Mouse (Mus musculus): ENCODE measurements around the gene Lgr5. TPM values are rescaled to one million over a fixed set of nuclear protein-coding genes. Genes with fewer than 3 reads are reported as not detected.

Lgr5 gene
- polyA plus RNA-seq, 1 experiment from 2014 or later = 2.0 TPM

DNA sequence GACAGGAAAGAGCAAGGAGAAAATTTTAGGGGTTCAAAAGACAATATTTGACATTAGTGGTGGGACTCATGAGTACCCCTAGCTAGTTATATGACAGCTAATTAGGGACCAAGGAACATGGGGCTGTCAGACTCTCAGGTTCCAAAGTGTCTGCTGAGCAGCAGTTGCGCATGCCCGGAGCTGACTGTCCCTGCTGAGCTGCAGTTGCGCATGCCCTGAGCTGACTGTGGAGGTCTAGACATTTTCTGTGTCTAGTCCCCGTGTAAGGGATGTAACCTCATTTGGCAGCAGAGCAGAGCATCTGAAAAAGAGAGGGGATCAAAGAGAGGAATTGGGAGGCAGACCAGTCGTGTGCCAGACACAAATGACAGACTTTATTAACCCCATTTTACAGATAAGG lies 23.6 kb downstream of the Lgr5 start:
- no peak overlapping the region for H3K9ac ChIP-seq
- no peaks in the 10 kb centered on the region for H3K9me3 ChIP-seq
- WGBS = 79% methylated on average over 5 of the region's 5 CpGs
- H3K27ac ChIP-seq = no peak overlapping the region
- H3K4me2 ChIP-seq = no peak overlapping the region
- H3K36me3 ChIP-seq (replicated peaks) = no peaks in the 10 kb centered on the region
- no peak overlapping the region for H3K4me3 ChIP-seq
- no peaks in the 10 kb centered on the region for H3K4me1 ChIP-seq
- no peak for ATAC-seq (replicated peaks)
- no peaks in the 10 kb centered on the region for H3K27me3 ChIP-seq (replicated peaks)

DNA sequence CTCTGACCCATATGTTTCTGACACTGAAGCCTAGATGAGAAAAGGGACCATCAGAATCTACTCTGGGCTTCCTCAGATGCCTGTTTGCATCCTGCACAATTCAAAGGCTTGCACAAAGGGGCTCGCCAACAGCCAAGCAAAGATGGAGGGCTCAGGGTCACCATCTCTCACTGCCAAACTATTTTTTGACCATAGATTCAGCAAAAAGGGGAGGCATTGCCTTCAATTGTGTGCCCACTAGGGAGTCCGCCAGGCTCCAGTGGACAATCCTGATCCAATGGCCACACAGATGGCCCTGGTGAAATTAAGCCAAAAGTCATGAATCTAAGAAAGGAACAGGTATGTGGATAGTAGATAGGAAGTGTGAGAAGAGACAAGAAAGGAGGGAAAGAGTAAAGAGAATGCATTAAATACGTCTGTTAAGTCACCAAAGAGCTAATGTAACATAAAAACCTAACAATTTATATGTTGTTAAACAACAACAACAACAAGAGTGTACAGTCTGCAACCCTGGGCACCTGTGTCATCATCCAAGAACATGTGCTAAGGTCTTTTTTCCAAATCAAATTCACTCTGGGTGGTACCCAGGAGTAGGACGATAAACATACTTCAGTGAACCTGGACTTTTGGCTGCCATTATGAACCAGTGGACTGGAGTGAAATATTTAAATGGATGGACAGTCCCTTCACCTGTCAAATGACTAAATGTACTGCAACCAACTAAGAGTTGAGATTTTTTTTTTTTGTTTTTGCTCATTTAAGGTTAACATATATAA lies 24.5 kb downstream of the Lgr5 start:
- Histone ChIP-seq H3K4me1 (no peaks in the 10 kb centered on the region), H3K9ac (no peak overlapping the region), H3K27me3 (replicated peaks) (no peaks in the 10 kb centered on the region), H3K36me3 (replicated peaks) (no peaks in the 10 kb centered on the region), H3K27ac (no peak overlapping the region), H3K4me3 (no peak overlapping the region), H3K9me3 (no peaks in the 10 kb centered on the region), H3K4me2 (no peak overlapping the region)
- no peak for ATAC-seq (replicated peaks)
- 89% methylated on average over 4 of the region's 4 CpGs for WGBS

DNA sequence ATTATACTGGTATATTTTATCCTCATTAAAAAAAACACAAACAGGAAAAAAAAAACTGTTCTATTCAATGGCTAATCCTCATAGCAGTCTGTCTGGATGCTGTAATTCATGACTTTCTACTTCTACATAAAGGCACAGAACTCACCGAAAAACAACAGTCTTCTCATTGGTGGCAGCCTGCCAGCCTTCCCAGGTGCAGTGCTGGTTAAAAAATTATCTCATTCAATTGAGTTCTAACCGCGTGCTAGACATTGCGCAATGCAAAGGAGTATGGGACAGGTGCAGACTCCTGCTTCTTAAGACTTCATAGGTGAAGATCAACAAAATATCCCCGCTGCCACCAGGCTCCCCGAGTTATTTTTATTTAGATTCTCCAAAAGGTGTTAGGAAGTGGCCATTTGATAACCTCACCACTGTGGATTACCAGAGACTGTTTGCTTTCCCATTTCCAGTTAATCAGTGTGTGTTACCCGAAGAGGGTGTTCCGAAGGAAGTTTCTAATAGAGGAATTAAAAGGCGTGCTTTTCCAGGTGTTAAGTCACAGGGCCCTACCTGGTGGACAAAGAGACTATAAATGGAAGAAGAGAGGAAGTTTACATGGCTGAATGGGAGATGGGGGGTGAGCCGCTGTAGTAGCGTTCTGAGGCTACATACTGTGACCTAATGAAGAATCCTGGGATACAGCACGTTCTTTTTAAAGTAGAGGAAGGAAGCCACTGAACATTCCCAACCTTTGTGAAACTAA lies 26.3 kb downstream of the Lgr5 start:
- ATAC-seq (replicated peaks) = no peak
- no peaks in the 10 kb centered on the region for H3K36me3 ChIP-seq (replicated peaks)
- no peak overlapping the region for H3K4me3 ChIP-seq
- no peaks in the 10 kb centered on the region for H3K9me3 ChIP-seq
- no peak overlapping the region for H3K9ac ChIP-seq
- 68% methylated on average over 12 of the region's 12 CpGs for WGBS
- no peak overlapping the region for H3K27ac ChIP-seq
- no peak overlapping the region for H3K4me2 ChIP-seq
- H3K27me3 ChIP-seq (replicated peaks) = no peaks in the 10 kb centered on the region
- H3K4me1 ChIP-seq = no peaks in the 10 kb centered on the region

DNA sequence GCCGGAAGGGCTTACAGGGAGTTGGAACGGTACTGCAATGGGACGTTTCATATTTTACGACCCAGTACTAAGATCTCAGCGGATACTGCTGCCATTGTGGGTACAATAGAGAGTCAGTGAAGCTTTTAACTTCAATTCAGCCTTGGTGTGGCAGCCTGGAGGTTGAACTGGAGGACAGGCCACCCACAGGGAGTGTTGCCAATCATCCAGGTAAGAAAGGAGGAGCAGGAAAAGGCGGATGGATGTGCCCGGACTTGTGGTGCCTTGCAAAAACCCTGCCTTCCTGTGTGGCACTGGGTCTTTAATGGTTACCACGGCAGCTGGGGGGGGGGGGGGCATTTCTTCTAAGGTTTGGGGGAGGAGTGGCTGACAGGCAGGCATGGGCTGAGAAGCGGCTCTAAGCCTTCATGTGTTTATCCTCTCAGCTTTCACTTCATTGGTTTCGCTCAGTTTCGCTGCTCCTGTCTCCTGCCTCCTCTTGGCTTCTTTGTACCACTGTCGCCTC lies 30.8 kb downstream of the Lgr5 start:
- peak overlapping the region; percentile 22 for H3K4me2 ChIP-seq
- no peak overlapping the region for H3K9ac ChIP-seq
- no peak overlapping the region for H3K27ac ChIP-seq
- no peak for ATAC-seq (replicated peaks)
- H3K27me3 ChIP-seq (replicated peaks) = no peaks in the 10 kb centered on the region
- WGBS = 10% methylated on average over 12 of the region's 12 CpGs
- H3K4me3 ChIP-seq = no peak overlapping the region
- no peaks in the 10 kb centered on the region for H3K36me3 ChIP-seq (replicated peaks)
- H3K9me3 ChIP-seq = no peaks in the 10 kb centered on the region
- no peaks in the 10 kb centered on the region for H3K4me1 ChIP-seq

DNA sequence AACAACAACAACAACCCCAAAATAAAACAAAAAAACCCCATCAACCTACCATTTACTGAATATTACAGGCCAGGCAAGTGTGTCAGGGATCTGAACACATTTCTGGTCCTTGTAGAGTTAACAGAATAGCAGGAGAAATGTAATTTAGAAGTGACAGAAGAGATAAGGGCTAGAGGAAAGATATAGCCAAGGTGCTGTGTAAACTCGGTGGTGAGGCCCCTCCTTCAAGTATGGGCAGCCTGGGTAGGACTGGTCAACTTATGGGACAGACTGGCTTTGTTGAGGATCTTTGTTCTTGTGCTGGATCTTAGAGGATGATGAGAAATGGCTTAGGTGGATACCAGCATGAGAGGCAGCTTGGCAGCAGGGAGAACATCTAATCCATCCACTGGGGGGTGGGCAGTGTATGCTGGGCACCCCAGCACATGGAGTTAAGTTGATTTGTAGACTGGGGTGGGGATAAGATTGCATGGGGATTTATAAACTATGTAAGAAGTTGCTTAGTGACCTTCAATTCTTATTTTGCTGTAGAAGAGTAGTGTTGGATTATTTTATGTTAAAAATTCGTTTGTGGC lies 32.3 kb downstream of the Lgr5 start:
- Histone ChIP-seq H3K27me3 (replicated peaks) (no peaks in the 10 kb centered on the region), H3K4me2 (no peak overlapping the region), H3K9ac (no peak overlapping the region), H3K27ac (no peak overlapping the region), H3K36me3 (replicated peaks) (no peaks in the 10 kb centered on the region), H3K4me3 (no peak overlapping the region), H3K9me3 (no peaks in the 10 kb centered on the region), H3K4me1 (no peaks in the 10 kb centered on the region)
- ATAC-seq (replicated peaks) = no peak
- 64% methylated on average over 2 of the region's 2 CpGs for WGBS

DNA sequence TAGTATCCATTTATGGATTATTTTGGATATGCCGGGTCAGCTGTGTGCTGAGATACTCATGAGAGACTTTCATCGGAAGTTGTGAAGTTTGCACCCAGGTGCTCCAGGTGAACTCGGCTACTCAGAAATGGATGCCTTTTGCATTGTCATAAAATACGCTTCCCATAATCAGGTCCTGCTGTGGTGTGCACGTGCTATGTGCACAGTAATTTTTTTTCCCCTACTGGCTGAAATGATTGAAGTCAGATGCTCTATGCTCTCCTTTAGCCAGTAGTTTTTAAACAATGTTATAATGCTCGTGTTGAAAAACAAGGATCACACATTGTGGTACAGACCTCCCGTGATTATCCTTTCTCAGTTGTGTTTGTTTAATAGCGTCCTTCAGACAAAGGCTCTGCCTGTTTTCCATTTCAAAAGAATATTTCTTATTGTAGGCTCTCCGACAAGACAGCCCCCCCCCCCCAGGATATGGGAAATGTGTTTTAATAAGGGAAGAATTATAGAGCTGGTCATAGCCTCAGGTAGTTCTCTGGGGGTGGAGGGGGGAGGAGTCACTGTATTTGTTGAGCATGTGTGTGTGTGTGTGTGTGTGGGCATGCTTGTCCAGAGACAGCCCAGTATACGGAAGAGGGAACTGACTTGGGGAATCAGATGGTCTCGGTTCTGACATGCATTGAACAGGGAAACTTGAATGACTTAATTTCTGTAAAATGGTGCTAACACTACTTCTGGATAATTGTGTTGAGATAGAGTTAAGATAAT lies 34.0 kb downstream of the Lgr5 start:
- H3K4me3 ChIP-seq = no peak overlapping the region
- no peak overlapping the region for H3K9ac ChIP-seq
- 39% methylated on average over 11 of the region's 11 CpGs for WGBS
- no peaks in the 10 kb centered on the region for H3K9me3 ChIP-seq
- no peaks in the 10 kb centered on the region for H3K4me1 ChIP-seq
- no peaks in the 10 kb centered on the region for H3K27me3 ChIP-seq (replicated peaks)
- H3K27ac ChIP-seq = no peak overlapping the region
- no peak for ATAC-seq (replicated peaks)
- no peaks in the 10 kb centered on the region for H3K36me3 ChIP-seq (replicated peaks)
- H3K4me2 ChIP-seq = no peak overlapping the region

DNA sequence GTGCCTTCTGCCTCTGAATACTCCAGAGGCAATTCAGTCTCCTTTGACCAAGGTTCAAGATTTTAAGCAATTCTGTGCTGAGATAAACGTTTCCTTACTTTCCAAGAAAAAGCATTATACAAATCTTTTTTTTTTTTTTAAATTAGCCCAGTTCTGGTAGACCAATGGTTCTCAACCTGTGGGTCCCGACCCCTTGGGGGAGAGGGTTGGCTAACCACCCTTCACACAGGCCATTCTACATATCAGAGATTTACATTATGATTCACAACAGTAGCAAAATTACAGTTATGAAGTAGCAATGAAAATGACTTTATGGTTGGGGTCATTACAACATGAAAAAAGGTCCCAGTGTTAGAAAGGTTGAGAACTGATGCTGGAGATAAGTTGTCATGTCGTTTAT lies 36.5 kb downstream of the Lgr5 start:
- 79% methylated on average over 3 of the region's 3 CpGs for WGBS
- H3K4me3 ChIP-seq = no peak overlapping the region
- no peaks in the 10 kb centered on the region for H3K9me3 ChIP-seq
- no peak for ATAC-seq (replicated peaks)
- no peaks in the 10 kb centered on the region for H3K36me3 ChIP-seq (replicated peaks)
- H3K4me1 ChIP-seq = no peaks in the 10 kb centered on the region
- H3K27me3 ChIP-seq (replicated peaks) = no peaks in the 10 kb centered on the region
- H3K4me2 ChIP-seq = no peak overlapping the region
- no peak overlapping the region for H3K27ac ChIP-seq
- H3K9ac ChIP-seq = no peak overlapping the region

DNA sequence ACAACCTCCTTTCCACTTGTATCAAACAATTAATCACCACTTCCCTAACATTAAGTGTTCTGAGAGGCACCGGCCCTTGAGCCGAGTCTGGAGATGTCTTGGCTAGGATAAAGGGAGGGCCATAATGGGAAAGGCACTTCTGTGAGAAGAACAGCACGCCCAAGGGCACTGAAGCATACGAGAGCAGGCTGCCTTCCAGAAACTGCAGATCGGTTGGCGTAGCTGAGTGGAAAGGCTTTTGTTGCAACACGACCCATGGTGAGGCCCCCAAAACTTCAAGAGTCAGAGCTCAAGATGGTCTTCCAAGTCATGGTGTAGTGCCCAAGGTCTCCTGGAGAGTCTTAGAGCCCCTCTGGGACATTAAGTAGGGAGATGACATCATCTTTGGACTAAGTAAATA lies 37.3 kb downstream of the Lgr5 start:
- Histone ChIP-seq H3K36me3 (replicated peaks) (no peaks in the 10 kb centered on the region), H3K27ac (no peak overlapping the region), H3K9me3 (no peaks in the 10 kb centered on the region), H3K4me1 (no peaks in the 10 kb centered on the region), H3K27me3 (replicated peaks) (no peaks in the 10 kb centered on the region), H3K9ac (no peak overlapping the region), H3K4me2 (no peak overlapping the region), H3K4me3 (no peak overlapping the region)
- no peak for ATAC-seq (replicated peaks)
- WGBS = 34% methylated on average over 7 of the region's 7 CpGs

DNA sequence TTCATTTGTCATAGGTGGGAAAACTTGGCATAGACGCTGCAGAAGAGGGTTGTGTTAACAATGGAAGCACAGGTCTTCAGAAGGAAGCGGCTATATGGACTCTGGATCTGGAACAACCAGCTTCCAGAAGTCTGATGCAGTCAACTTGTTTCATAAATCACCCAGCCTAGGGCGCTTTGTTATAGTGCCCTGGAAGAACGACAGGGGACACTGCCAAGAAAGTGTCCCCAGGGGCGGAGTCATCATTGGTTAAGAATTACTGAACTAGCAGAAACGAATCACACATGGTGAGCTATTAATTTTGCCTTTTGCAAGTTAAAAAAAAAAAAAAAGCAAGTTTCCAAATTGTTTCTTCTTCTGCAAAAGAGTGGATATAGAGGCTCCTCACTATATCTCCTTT lies 44.7 kb downstream of the Lgr5 start:
- 90% methylated on average over 6 of the region's 6 CpGs for WGBS
- H3K9me3 ChIP-seq = no peaks in the 10 kb centered on the region
- H3K27me3 ChIP-seq (replicated peaks) = no peaks in the 10 kb centered on the region
- no peak overlapping the region for H3K4me2 ChIP-seq
- H3K4me1 ChIP-seq = no peaks in the 10 kb centered on the region
- H3K27ac ChIP-seq = no peak overlapping the region
- H3K36me3 ChIP-seq (replicated peaks) = no peaks in the 10 kb centered on the region
- H3K4me3 ChIP-seq = no peak overlapping the region
- no peak overlapping the region for H3K9ac ChIP-seq
- ATAC-seq (replicated peaks) = no peak

DNA sequence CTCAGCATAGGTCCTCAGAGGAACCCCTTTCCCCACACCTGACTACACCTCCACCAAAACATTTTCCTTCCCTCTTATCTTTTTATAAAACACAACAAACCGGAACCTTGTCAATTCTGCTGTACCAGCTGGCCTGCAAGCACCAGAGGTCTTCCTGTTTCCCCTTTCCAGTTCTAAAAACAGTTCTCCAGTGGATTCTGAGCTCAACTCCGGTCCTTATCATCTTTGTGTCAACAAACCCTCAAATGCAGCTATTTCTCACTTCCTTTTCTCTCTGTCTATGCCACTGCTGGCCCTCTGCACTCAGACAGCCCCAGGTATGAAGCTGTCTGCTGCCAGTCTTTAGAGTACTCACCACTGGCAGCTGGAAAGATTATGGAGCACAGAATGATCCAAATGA lies 56.8 kb downstream of the Lgr5 start:
- WGBS = 77% methylated on average over 2 of the region's 2 CpGs
- H3K4me1 ChIP-seq = no peaks in the 10 kb centered on the region
- H3K9me3 ChIP-seq = no peaks in the 10 kb centered on the region
- no peaks in the 10 kb centered on the region for H3K27me3 ChIP-seq (replicated peaks)
- H3K36me3 ChIP-seq (replicated peaks) = no peaks in the 10 kb centered on the region
- ATAC-seq (replicated peaks) = no peak
- H3K9ac ChIP-seq = no peak overlapping the region
- H3K4me2 ChIP-seq = no peak overlapping the region
- H3K4me3 ChIP-seq = no peak overlapping the region
- no peak overlapping the region for H3K27ac ChIP-seq

DNA sequence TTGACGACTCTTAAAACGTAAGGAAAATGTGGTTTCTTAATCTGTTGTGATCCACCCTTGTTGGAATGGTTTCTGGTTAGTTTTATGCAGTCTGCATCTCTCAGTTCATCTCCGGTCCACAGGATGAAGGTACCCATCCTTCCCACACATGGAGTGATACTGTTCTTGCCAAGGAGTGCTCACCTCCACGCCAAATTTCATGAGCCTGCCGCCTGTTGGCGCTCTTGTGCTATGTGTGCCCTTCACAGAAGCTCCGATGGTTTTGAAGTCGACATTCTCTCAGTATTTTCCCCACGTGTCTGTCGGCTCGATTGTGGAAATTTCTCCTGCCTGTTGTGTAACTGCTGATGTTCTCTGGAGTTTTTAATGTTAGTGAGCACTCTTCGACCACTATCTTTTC lies 57.8 kb downstream of the Lgr5 start:
- no peak for ATAC-seq (replicated peaks)
- Histone ChIP-seq H3K4me1 (no peaks in the 10 kb centered on the region), H3K9me3 (no peaks in the 10 kb centered on the region), H3K27me3 (replicated peaks) (no peaks in the 10 kb centered on the region), H3K9ac (no peak overlapping the region), H3K4me3 (no peak overlapping the region), H3K4me2 (no peak overlapping the region), H3K36me3 (replicated peaks) (no peaks in the 10 kb centered on the region), H3K27ac (no peak overlapping the region)
- 87% methylated on average over 12 of the region's 12 CpGs for WGBS

DNA sequence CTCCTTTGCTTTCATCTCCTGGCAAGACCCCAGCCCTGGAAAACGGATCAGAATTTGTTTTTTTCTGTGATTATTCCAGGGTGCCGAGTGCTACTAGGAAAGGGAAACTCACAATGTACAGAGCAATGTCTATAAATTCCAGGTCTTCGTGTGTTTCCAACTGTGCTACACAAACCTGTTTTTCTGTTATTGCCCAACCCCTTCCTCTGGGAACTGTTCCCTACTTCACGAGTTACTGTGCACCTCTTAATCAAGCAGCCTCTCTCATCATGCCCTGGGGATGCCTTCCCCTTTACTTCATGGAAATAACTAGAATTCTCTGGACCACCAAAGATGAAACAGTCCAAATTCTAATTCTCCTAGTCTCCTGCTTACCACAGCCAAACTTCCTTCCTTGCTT lies 58.7 kb downstream of the Lgr5 start:
- Histone ChIP-seq H3K4me2 (no peak overlapping the region), H3K9ac (no peak overlapping the region), H3K4me3 (no peak overlapping the region), H3K36me3 (replicated peaks) (no peaks in the 10 kb centered on the region), H3K9me3 (no peaks in the 10 kb centered on the region), H3K27me3 (replicated peaks) (no peaks in the 10 kb centered on the region), H3K4me1 (no peaks in the 10 kb centered on the region), H3K27ac (no peak overlapping the region)
- no peak for ATAC-seq (replicated peaks)
- 70% methylated on average over 4 of the region's 4 CpGs for WGBS

All from midbrain, embryonic 15.5 days (tissue).